Mouse (Mus musculus): ENCODE measurements around the gene Dus1l.

Dus1l gene

DNA sequence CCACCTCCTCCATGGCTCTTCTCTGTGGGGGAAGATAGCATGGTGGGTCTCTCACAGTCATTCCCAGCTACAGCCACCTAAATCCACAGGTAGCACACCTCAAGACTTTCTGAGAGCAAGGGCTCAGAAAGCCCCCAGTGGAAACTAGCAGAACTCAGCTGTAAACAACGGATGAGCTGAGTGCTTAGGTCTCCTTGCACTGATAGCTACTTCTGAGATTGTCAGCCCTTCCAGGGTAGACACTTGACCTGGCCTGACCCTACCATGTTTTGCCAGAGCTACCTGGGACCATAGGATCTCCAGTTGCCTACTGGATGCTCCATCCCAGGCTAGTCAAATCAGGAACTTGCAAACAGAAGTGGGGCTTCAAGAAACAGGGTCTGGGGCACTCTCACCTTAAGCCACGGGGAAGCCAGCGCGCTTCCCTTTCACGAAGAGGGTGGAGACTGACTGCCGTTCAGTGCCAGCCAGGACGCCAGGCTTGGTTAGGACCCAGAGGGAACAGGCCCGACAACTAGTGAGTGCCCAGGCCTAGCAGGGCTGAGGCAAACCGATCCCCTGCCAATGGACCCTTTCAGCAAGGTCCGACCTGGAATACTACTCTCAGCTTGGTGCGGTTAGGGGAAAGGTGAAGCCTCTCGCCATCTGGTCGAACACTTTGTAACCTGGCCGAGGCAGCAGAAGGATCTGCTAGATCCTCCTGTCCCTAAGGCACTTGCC is 26.8 kb upstream of the Dus1l start:
- no peak for TF ChIP-seq GATA4 (IDR thresholded peaks at IDR 0.05; ENCODE audit: insufficient replicate concordance, low read length)

DNA sequence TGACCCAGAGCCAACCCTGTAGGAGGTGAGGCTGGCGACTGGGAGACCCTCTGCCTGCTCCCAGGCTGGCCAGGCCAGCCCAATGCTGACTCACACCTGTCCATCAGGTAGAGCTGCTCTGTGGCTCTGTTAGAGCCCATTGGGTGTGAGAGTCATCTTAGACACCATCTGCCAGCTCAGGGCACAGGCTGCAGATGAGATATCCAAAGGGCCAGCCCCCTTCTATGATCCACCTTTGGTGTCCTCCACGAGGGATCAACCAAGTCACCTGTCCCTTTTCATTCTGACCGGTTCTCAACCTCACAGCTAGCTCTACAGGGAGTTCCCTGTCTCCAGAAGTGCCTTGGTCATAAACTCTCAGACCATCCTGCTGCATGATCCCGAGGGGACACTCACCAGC is 26.1 kb upstream of the Dus1l start:
- no peak for TF ChIP-seq GATA4 (IDR thresholded peaks at IDR 0.05; ENCODE audit: insufficient replicate concordance, low read length)

DNA sequence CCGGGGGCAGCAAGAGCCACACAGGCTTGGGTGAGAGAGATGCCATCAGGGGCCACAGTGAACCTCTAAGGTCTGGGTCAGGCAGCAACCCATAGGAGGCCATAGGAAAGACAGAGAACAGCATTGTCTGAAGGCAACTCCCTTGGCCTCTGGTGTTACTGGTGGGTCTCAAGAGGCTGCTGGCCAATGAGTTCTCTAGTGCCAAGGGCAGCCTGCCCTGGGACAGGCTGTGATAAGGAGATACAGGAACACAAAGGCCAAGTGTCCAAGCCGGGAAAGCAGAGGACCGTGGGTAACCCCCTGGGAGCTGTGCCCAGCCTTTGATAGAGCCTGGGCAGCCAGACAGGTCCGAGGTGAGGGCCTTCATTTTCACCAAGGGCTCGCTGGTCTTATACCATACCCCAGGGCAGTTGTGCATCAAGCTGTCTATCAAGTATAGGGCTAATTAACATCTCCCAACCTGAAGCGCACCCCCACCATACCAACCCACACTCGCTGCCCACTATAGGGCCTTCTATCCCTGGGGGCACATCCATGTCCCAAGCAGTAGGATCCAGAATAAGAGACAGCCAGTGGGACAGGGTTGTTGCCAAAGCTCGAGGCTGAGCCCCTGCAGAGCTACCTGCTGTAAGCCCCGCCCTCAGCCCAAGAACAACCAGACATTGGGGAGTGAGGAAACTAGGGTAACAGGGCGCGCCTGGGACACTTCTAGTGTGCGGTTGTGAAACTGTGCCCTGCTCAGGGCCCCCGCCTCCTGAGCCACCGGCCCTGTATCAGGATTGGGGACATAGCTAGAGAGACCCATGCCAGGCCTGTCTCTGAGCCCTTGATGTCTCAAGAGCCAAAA is 25.1 kb upstream of the Dus1l start:
- no peak for TF ChIP-seq GATA4 (IDR thresholded peaks at IDR 0.05; ENCODE audit: insufficient replicate concordance, low read length)

DNA sequence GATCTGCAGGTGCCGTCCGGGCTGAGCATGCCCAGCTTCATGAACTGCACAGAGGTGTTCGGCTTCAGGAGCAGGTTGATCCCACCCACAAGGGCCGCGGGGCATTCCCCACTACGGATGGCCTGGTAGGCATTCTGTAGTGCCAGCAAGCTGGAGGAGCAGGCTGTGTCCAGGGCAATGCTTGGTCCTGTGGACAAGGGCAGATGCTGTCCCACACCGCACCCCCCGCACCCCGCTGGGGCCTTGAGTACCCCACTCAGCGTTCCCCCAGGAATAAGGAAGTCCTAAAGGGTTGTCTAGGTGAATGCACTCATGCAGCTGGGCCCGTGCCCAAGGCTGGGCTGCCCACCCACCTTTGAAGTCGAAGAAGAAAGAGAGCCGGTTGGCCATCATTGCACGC is 24.3 kb upstream of the Dus1l start:
- TF ChIP-seq GATA4 (IDR thresholded peaks at IDR 0.05; ENCODE audit: insufficient replicate concordance, low read length) = no peak

DNA sequence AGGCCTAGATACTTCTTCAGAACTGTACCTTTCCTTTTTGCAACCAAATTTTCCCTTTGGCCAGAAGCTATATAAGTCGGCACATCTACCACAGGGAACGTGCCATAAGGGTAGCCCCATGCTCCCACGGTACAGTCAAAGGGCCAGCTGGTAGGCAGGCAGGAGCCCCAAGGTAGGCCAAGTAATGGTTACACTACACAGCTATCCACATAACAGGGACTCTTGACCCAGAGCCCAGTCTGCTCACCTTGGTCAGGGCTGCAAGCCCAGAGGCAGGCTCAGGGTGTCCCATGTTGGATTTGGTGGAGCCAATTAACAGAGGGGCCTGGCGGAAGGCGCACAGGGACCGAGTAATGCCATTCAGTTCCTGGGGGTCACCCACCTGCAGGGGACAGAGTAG is 23.4 kb upstream of the Dus1l start:
- TF ChIP-seq GATA4 (IDR thresholded peaks at IDR 0.05; ENCODE audit: insufficient replicate concordance, low read length) = no peak

DNA sequence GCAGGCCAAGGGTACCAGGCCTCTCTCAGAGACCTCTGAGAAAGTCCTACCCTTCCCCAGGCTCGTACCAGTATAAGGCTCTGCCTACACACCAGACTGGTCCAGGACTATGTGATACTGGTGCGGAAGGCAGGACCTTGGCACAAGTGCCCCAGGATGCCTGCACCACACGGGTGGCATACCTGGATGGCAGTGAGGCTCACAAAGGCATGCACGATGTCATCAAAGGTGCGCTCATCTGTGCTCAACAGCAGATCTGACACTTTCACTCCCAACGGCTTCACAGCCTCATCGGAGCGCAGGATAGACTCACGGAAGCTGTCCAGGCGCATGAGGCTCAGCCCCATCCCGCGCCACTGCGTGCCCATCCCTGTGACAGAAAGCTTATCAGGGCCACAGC is 22.0 kb upstream of the Dus1l start:
- no peak for TF ChIP-seq GATA4 (IDR thresholded peaks at IDR 0.05; ENCODE audit: insufficient replicate concordance, low read length)

DNA sequence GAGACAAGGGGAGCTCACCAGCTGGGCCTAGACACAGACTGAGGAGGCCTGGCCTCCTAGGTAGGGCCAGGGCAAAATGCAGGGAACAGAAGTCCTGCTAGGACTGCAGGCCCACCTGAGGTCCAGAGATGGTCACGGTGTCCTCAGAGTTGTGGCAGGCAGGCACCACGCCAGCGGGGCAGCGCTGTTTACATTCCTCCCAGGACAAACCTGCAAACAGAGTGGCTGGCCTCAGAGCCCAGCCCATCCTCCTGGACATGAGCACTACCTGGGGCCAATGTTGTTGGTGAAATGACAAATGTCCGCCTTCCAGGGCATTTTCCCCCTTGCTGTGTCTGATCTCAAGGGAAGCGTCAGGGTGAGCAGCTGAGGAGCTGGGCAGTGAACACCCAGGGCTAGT is 21.2 kb upstream of the Dus1l start:
- TF ChIP-seq GATA4 (IDR thresholded peaks at IDR 0.05; ENCODE audit: insufficient replicate concordance, low read length) = no peak

DNA sequence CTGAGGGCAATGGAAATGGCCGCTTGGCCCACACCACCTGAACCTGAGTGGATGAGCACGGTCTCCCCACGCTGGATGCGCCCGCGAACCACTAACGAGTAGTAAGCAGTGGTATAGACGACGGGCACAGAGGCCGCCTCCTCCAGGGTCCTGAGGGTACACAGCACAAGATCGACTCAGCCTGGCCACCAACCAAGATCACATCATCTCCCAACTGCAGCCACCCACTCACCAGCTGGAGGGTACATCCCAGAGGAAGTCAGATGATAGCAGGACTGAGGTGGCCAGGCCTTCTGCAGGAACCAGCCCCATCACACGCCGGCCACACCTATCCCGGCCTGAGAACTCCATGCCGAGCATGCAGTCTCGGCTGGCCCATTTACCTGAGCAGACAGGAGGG is 15.9 kb upstream of the Dus1l start:
- no peak for TF ChIP-seq GATA4 (IDR thresholded peaks at IDR 0.05; ENCODE audit: insufficient replicate concordance, low read length)

DNA sequence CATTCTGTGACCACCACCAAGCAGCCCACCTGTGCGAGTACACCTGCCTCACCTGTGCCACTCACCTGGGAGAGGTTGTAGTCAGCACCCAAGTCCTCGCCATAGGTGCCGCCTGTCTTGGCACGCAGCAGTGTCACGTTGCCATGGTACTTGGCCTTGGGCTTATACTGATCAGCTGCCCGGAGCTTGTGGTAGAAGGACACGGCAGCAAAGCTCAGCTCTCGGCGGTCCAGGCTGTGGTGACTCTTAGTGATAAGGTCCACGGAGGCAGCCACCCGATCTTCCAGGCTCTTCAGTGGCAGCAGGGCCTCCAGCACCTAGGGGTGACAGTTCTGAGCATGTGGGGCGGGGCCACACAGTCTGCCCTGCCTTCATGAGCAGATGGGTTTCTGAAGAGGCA is 11.8 kb upstream of the Dus1l start:
- no peak for TF ChIP-seq GATA4 (IDR thresholded peaks at IDR 0.05; ENCODE audit: insufficient replicate concordance, low read length)

DNA sequence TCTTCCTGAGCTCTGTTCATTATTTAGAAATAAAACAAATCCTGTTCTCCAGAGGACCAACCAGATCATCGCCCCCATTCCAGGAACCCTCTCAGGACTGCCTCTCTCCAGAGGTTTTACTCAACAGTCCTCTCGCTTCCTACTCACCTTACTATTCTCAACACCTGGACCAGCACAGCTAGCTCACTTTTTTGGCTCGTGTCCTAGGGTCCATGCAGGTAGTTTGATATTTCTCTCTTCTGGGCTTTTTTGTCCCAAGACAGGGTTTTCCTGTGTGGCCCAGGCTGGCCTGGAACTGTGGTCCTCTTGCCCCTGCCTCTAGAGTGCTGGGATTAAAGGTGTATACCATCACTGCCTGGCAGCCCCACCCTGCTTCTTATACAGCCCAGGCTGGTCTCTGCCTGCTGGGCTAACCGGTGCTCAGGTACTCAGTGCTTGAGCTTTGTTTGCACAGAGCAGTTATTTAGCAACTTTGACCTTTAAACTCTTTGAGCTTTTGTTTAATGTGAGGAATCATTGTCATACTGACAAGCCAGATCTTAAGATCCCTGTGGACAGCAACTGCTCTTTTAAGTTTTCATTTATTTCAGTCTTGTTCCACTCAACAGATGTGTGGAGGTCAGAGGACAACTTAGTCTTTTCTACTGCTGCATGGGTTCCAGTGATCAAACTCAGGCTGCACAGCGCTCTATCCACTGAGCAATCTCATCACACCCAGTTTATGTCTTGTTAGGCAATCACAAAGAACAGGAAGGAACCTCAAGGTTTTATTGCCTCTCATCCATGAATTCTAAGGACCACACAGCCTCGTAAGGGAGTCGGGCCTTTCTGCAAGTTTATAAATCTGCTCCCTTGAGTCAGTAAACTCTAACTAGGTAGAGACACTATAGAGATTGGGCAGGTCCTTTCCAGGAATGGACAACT is 9.4 kb upstream of the Dus1l start:
- TF ChIP-seq GATA4 (IDR thresholded peaks at IDR 0.05; ENCODE audit: insufficient replicate concordance, low read length) = no peak

DNA sequence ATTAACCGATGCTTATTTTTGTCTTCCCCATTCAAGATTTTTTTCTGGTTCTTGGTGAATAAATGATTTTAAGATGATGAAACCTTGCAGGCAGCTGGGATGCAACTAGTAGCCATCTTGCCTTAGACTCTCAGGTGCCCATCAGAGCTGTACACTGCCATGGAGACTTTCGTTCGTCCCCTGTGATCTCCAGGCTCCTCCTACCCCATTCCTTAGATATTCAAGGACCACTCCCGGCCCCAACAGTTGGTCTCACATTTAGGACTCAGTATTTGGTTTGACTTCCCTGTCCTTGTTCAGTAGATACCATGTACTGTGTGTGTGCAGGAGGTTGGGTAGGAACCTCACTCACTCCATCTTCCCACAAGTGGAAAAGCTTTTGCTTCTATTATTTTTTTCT is 8.6 kb upstream of the Dus1l start:
- TF ChIP-seq GATA4 (IDR thresholded peaks at IDR 0.05; ENCODE audit: insufficient replicate concordance, low read length) = no peak

DNA sequence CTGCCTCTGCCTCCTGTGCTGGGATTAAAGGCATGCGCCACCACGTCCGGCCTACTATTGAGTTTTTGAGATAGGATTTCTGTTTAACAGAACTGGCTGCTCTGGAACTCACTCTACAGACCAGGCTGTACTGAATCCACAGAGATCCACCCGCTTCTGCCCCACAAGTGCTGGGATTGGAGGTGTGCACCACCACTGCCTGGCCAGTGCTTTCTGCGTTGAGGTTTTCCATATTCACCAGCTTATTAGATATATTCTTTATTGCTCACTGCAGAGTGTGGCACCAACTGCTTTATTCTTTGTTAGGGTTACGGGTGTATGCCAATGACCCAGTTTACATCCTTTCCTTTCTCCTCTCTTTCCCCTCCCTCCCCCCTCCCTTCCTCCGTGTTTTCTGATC is 8.1 kb upstream of the Dus1l start:
- no peak for TF ChIP-seq GATA4 (IDR thresholded peaks at IDR 0.05; ENCODE audit: insufficient replicate concordance, low read length)

DNA sequence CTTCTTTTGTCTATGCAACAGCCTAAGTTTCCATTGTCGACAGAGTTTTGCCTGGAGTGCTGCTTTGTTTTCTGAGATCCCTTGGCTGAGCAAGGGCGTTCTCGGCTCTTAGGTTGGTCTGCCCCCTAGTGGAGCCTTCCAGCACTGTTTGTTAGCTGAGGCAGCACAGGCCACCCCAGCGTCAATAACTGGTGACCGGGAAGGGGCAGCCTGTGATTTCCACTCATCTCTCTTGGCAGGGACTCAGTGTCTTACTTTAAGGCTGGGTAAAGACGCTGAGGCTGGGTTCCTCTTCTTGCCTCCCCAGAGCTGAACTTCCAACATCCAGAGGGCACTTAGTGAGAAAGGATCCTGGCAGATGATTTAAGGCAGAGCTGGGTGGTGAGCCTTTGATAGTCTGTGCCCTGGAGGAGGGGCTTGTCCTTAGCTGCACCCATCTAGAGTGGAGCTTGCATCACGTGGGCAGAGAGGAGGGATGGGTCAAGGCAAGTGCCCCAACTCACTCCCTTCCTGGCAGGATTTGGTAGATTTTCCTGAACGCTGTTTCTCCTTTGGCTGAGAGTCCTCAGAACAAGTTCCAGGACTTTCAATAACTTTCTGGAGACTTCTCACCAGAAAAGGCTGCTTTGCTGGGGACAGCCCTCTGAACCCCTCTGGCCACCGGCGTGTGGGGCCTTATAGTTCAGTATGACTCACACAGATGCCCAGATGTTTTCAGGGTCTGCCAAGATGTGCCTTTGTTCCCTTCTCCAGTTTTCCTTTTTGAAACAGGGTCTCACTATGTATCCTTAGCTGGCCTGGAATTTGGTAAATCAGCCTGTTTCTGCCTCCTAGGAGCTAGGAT is 4.1 kb upstream of the Dus1l start:
- no peak; the same call in 1 of the 2 replicates for TF ChIP-seq GATA4 (IDR thresholded peaks at IDR 0.05; ENCODE audit: insufficient replicate concordance, low read length)

DNA sequence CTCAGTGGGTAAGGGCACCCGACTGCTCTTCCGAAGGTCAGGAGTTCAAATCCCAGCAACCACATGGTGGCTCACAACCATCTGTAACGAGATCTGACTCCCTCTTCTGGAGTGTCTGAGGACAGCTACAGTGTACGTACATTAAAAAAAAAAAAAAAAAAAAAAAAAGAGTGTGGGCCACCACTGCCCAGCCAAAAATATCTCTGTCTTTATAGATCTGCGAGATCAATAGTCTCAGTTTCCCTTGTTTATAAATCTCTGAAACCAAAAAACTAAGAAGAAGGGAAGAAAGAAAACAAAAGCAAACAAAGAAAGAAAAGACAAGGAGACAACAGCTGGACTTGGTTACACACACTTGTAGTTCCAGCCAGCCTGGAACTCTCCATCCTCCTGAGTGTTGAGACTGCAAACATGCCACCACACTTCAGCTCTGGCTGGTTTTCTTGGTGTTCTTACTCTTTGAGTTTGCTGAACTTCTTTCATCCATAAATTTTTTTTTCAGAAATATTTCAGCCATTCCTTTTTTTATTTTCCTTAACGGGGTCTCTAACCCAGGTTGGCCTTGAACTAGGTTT is 3.2 kb upstream of the Dus1l start:
- TF ChIP-seq GATA4 (IDR thresholded peaks at IDR 0.05; ENCODE audit: insufficient replicate concordance, low read length) = no peak
